Mouse (Mus musculus): ENCODE results near the gene Pcca. TPM values are rescaled to one million over a fixed set of nuclear protein-coding genes. Genes with fewer than 3 reads are reported as not detected.

The Pcca gene
- polyA plus RNA-seq, 1 experiment: 10.3 TPM

- Histone ChIP-seq H3K79me2 (ENCODE audit: control insufficient read depth, insufficient read depth) (no peaks in the 10 kb centered on the region), H3K79me3 (ENCODE audit: low read depth) (no peaks in the 10 kb centered on the region), H3ac (ENCODE audit: control insufficient read depth, insufficient read length, low read depth) (no peak overlapping the region), H3K27me3 (ENCODE audit: control insufficient read depth, insufficient read depth, insufficient read length) (peaks cover 21% of the 10 kb centered on the region), H3K4me3 (ENCODE audit: insufficient read depth, poor library complexity, severe bottlenecking) (no peak overlapping the region), H3K36me3 (ENCODE audit: control insufficient read depth, insufficient read depth) (no peaks in the 10 kb centered on the region)
- TF ChIP-seq MAX (IDR thresholded peaks at IDR 0.05) (no peak), MYOG (IDR thresholded peaks at IDR 0.05; ENCODE audit: control insufficient read depth, extremely low read depth, insufficient read length) (no peak), FOSL1 (IDR thresholded peaks at IDR 0.05; ENCODE audit: insufficient read depth, low read length, poor library complexity, severe bottlenecking) (no peak), CTCF (IDR thresholded peaks at IDR 0.05; ENCODE audit: control insufficient read depth, insufficient read depth, insufficient read length) (no peak), USF1 (IDR thresholded peaks at IDR 0.05; ENCODE audit: low read depth) (no peak), CEBPB (IDR thresholded peaks at IDR 0.05; ENCODE audit: low read depth) (no peak)
Observed at GRCm38 (mm10) chr14:122487366-122487765, 46.8 kb upstream of the Pcca start.

- Histone ChIP-seq H3K27me3 (ENCODE audit: control insufficient read depth, insufficient read depth, insufficient read length) (peaks cover 17% of the 10 kb centered on the region), H3K79me2 (ENCODE audit: control insufficient read depth, insufficient read depth) (no peaks in the 10 kb centered on the region), H3K79me3 (ENCODE audit: low read depth) (no peaks in the 10 kb centered on the region), H3K4me3 (ENCODE audit: insufficient read depth, poor library complexity, severe bottlenecking) (no peak overlapping the region), H3ac (ENCODE audit: control insufficient read depth, insufficient read length, low read depth) (no peak overlapping the region), H3K36me3 (ENCODE audit: control insufficient read depth, insufficient read depth) (no peaks in the 10 kb centered on the region)
- no peak for TF ChIP-seq MYOG (IDR thresholded peaks at IDR 0.05; ENCODE audit: control insufficient read depth, extremely low read depth, insufficient read length)
Observed at GRCm38 (mm10) chr14:122489041-122489440, 45.1 kb upstream of the Pcca start.

DNA sequence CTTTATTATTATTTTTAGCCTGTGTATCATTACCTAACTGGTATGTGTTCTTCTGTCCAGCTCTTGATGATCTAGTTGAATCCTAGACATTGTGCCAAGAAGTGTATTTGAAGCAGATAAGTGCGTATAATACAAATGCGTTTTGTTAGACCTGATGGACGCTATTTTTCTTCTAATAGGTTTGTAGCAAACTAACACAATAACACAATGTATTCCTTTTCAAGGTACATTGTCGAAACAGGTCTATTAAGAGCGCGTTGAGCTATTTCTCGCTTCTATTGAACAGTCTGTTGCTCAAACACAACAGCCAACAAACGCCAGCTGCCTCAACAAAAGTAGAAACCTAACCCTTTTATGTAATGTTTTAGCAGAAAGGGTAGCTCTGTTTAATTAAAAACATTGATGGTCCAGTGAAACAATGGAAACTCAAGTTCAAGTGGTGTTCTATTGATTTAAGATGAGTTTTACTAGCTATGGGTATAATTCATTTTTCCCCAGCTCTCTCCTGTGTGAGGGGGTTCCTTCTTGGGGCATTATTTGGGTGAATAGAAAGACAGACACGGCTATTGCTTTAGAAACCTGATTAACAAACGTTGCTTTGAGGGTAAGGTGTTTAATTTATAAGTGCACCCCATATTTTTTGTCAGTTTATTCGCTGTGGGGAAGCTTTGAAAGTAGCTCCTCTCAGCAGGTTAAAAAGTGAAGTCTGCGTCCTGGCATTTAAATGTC, 44.3 kb upstream of the Pcca start:
- no peak for TF ChIP-seq MYOG (IDR thresholded peaks at IDR 0.05; ENCODE audit: control insufficient read depth, extremely low read depth, insufficient read length)
- no peak for TF ChIP-seq USF1 (IDR thresholded peaks at IDR 0.05; ENCODE audit: low read depth)
- TF ChIP-seq FOSL1 (IDR thresholded peaks at IDR 0.05; ENCODE audit: insufficient read depth, low read length, poor library complexity, severe bottlenecking): no peak
- TF ChIP-seq MAX (IDR thresholded peaks at IDR 0.05): no peak
- no peak for TF ChIP-seq CEBPB (IDR thresholded peaks at IDR 0.05; ENCODE audit: low read depth)
- no peak for TF ChIP-seq CTCF (IDR thresholded peaks at IDR 0.05; ENCODE audit: control insufficient read depth, insufficient read depth, insufficient read length)
- no peak for TF ChIP-seq MYOD1 (IDR thresholded peaks at IDR 0.05; ENCODE audit: control insufficient read depth, insufficient read length, low read depth)
- no peak overlapping the region for H3ac ChIP-seq (ENCODE audit: control insufficient read depth, insufficient read length, low read depth)
- H3K4me3 ChIP-seq (ENCODE audit: insufficient read depth, poor library complexity, severe bottlenecking): no peak overlapping the region
- no peaks in the 10 kb centered on the region for H3K79me3 ChIP-seq (ENCODE audit: low read depth)
- H3K27me3 ChIP-seq (ENCODE audit: control insufficient read depth, insufficient read depth, insufficient read length): peaks cover 10% of the 10 kb centered on the region
- H3K79me2 ChIP-seq (ENCODE audit: control insufficient read depth, insufficient read depth): no peaks in the 10 kb centered on the region
- H3K36me3 ChIP-seq (ENCODE audit: control insufficient read depth, insufficient read depth): no peaks in the 10 kb centered on the region

- no peaks in the 10 kb centered on the region for H3K79me3 ChIP-seq (ENCODE audit: low read depth)
- TF ChIP-seq FOSL1 (IDR thresholded peaks at IDR 0.05; ENCODE audit: insufficient read depth, low read length, poor library complexity, severe bottlenecking) (no peak), CEBPB (IDR thresholded peaks at IDR 0.05; ENCODE audit: low read depth) (no peak), USF1 (IDR thresholded peaks at IDR 0.05; ENCODE audit: low read depth) (no peak), MAX (IDR thresholded peaks at IDR 0.05) (no peak), MYOD1 (IDR thresholded peaks at IDR 0.05; ENCODE audit: control insufficient read depth, insufficient read length, low read depth) (no peak), CTCF (IDR thresholded peaks at IDR 0.05; ENCODE audit: control insufficient read depth, insufficient read depth, insufficient read length) (no peak), MYOG (IDR thresholded peaks at IDR 0.05; ENCODE audit: control insufficient read depth, extremely low read depth, insufficient read length) (no peak)
- no peak within 1 kb of the TSS for H3ac ChIP-seq (ENCODE audit: control insufficient read depth, insufficient read length, low read depth)
- no peaks in the 10 kb centered on the region for H3K36me3 ChIP-seq (ENCODE audit: control insufficient read depth, insufficient read depth)
- peaks cover 6% of the 10 kb centered on the region for H3K27me3 ChIP-seq (ENCODE audit: control insufficient read depth, insufficient read depth, insufficient read length)
- H3K4me3 ChIP-seq (ENCODE audit: insufficient read depth, poor library complexity, severe bottlenecking): no peak within 1 kb of the TSS
- no peaks in the 10 kb centered on the region for H3K79me2 ChIP-seq (ENCODE audit: control insufficient read depth, insufficient read depth)
Observed at GRCm38 (mm10) chr14:122490441-122491328, 43.4 kb upstream of the Pcca start, which contains the start of gene Gm10837. Gm10837 (plus strand) TSS chr14:122490586.

DNA sequence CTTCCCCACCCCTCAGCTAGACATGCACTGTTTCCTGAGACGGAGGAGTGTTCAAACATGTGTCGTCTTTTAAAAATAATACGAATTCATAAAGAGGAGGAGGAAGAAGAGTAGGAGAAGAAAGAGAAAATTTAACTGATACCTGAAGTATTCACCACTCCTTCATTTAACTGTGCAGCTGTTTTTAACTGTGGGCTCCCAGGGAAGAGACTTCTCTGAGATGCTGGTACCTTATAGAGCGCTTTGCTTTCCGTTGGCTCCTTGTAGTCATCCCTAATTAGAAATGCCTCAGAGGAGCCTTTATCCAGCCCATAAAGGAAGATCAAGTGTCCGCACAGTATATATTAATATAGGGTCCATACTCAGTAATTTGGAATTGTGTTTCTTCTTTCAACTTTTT, 42.6 kb upstream of the Pcca start:
- no peak for TF ChIP-seq MYOG (IDR thresholded peaks at IDR 0.05; ENCODE audit: control insufficient read depth, extremely low read depth, insufficient read length)
- no peak for TF ChIP-seq FOSL1 (IDR thresholded peaks at IDR 0.05; ENCODE audit: insufficient read depth, low read length, poor library complexity, severe bottlenecking)
- no peak for TF ChIP-seq CEBPB (IDR thresholded peaks at IDR 0.05; ENCODE audit: low read depth)
- TF ChIP-seq CTCF (IDR thresholded peaks at IDR 0.05; ENCODE audit: control insufficient read depth, insufficient read depth, insufficient read length): no peak
- TF ChIP-seq USF1 (IDR thresholded peaks at IDR 0.05; ENCODE audit: low read depth): no peak
- TF ChIP-seq MYOD1 (IDR thresholded peaks at IDR 0.05; ENCODE audit: control insufficient read depth, insufficient read length, low read depth): no peak
- no peak for TF ChIP-seq MAX (IDR thresholded peaks at IDR 0.05)
- H3K36me3 ChIP-seq (ENCODE audit: control insufficient read depth, insufficient read depth): no peaks in the 10 kb centered on the region
- peaks cover 6% of the 10 kb centered on the region for H3K27me3 ChIP-seq (ENCODE audit: control insufficient read depth, insufficient read depth, insufficient read length)
- no peak overlapping the region for H3ac ChIP-seq (ENCODE audit: control insufficient read depth, insufficient read length, low read depth)
- H3K79me3 ChIP-seq (ENCODE audit: low read depth): no peaks in the 10 kb centered on the region
- no peak overlapping the region for H3K4me3 ChIP-seq (ENCODE audit: insufficient read depth, poor library complexity, severe bottlenecking)
- H3K79me2 ChIP-seq (ENCODE audit: control insufficient read depth, insufficient read depth): no peaks in the 10 kb centered on the region

Measured in C2C12 (cell line).